Mouse (Mus musculus) kidney, adult 11 months (tissue): ENCODE data around the gene Nlk.

Source experiments
- DNase-seq: peaks from one replicate; pipeline ENCODE4 v3.0.0; 2022

Nlk gene

GRCm38 (mm10) chr11:78696777-78697752, at the start of gene Nlk:
Gene Nlk, minus strand, starts transcription at chr11:78697373.
- DNase-seq, result peak; percentile 100

- DNase-seq, result no peak
These were observed 49.1 kb upstream of the Nlk start for GRCm38 (mm10) chr11:78746264-78746663.

GRCm38 (mm10) chr11:78745475-78745874, 48.3 kb upstream of the Nlk start:
- DNase-seq, result peak; percentile 6

GRCm38 (mm10) chr11:78742461-78742860, 45.3 kb upstream of the Nlk start:
- no peak for DNase-seq

- DNase-seq, result no peak
These were observed 44.8 kb upstream of the Nlk start for GRCm38 (mm10) chr11:78741958-78742357.

- no peak for DNase-seq
These were observed 42.2 kb upstream of the Nlk start for GRCm38 (mm10) chr11:78739361-78739760.

GRCm38 (mm10) chr11:78736877-78737408, 39.8 kb upstream of the Nlk start:
- DNase-seq, result no peak

- no peak for DNase-seq
These were observed 38.0 kb upstream of the Nlk start for GRCm38 (mm10) chr11:78735168-78735567.

GRCm38 (mm10) chr11:78732619-78733018, 35.4 kb upstream of the Nlk start:
- no peak for DNase-seq

GRCm38 (mm10) chr11:78730902-78731301, 33.7 kb upstream of the Nlk start:
- no peak for DNase-seq

GRCm38 (mm10) chr11:78728041-78728440, 30.9 kb upstream of the Nlk start:
- DNase-seq, result no peak

- DNase-seq, result no peak
These were observed 29.2 kb upstream of the Nlk start for GRCm38 (mm10) chr11:78726366-78726765.

GRCm38 (mm10) chr11:78724792-78725191, 27.6 kb upstream of the Nlk start:
- no peak for DNase-seq

GRCm38 (mm10) chr11:78721419-78721818, 24.2 kb upstream of the Nlk start:
- no peak for DNase-seq

- no peak for DNase-seq
These were observed 20.5 kb upstream of the Nlk start for GRCm38 (mm10) chr11:78717655-78718054.

GRCm38 (mm10) chr11:78708642-78709041, 11.5 kb upstream of the Nlk start:
- DNase-seq, result peak; percentile 38

- DNase-seq, result no peak
These were observed 8.9 kb upstream of the Nlk start for GRCm38 (mm10) chr11:78706026-78706425.

GRCm38 (mm10) chr11:78703085-78703484, 5.9 kb upstream of the Nlk start:
- no peak for DNase-seq

GRCm38 (mm10) chr11:78702319-78702718, 5.1 kb upstream of the Nlk start:
- no peak for DNase-seq

- peak; percentile 96 for DNase-seq
These were observed 589 bp upstream of the Nlk start for GRCm38 (mm10) chr11:78697753-78698171.

GRCm38 (mm10) chr11:78694249-78694648, 2.9 kb downstream of the Nlk start:
- no peak for DNase-seq

GRCm38 (mm10) chr11:78693307-78693706, 3.9 kb downstream of the Nlk start:
- no peak for DNase-seq

- no peak for DNase-seq
These were observed 6.0 kb downstream of the Nlk start for GRCm38 (mm10) chr11:78691201-78691600.

- no peak for DNase-seq
These were observed 6.6 kb downstream of the Nlk start for GRCm38 (mm10) chr11:78690547-78690946.
